Mouse (Mus musculus) hindbrain, embryonic 15.5 days (tissue): ENCODE data around the gene Coro2a. TPM values are rescaled to one million over a fixed set of nuclear protein-coding genes. Genes with fewer than 3 reads are reported as not detected.

Experiments
- ATAC-seq: fragments of 200-750 bp; cut with Nextera tagmentation; 2 replicates; pipeline ENCODE4 v1.8.0; 2017; ENCODE audit warnings: low read depth, moderate number of reproducible peaks, moderate TSS enrichment; ENCODE audit not compliant: low FRiP score
- H3K27ac ChIP-seq: fragments of 300-500 bp; sonication (generic); replicated peaks from 2 replicates; pipeline ENCODE4 v1.5.1; 2015; ENCODE audit warnings: mild to moderate bottlenecking, inconsistent platforms
- H3K27me3 ChIP-seq: fragments of 300-500 bp; sonication (generic); 2 replicates; pipeline ENCODE4 v1.6.1; 2015; ENCODE audit warnings: control low read depth, inconsistent platforms
- H3K36me3 ChIP-seq: fragments of 300-500 bp; sonication (generic); 2 replicates; pipeline ENCODE4 v1.6.1; 2015; ENCODE audit warnings: control low read depth, inconsistent platforms
- H3K4me1 ChIP-seq: fragments of 300-500 bp; sonication (generic); replicated peaks from 2 replicates; pipeline ENCODE4 v1.6.1; 2015; ENCODE audit warnings: control low read depth, inconsistent platforms
- H3K4me2 ChIP-seq: fragments of 300-500 bp; sonication (generic); 2 replicates; pipeline ENCODE4 v1.6.1; 2015; ENCODE audit warnings: moderate library complexity, mild to moderate bottlenecking, inconsistent platforms
- H3K4me3 ChIP-seq: fragments of 300-500 bp; sonication (generic); 2 replicates; pipeline ENCODE4 v1.5.1; 2015; ENCODE audit warnings: mild to moderate bottlenecking, inconsistent platforms
- H3K9ac ChIP-seq: fragments of 300-500 bp; sonication (generic); 2 replicates; pipeline ENCODE4 v1.6.1; 2015; ENCODE audit warnings: inconsistent platforms
- H3K9me3 ChIP-seq: fragments of 300-500 bp; sonication (generic); 2 replicates; pipeline ENCODE4 v1.6.1; 2016; ENCODE audit warnings: control low read depth, inconsistent platforms
- WGBS: fragments of 180-500 bp; shearing (Covaris S2); methylation state at CpG from one replicate; pipeline ENCODE4 v1.1.7; 2015; 5-methylcytosine and 5-hydroxymethylcytosine counted together
- polyA plus RNA-seq: library from polyadenylated mRNA; unstranded; fragments of >200 nt; fragmentation: Nextera tagmentation; extraction: Ambion mirVana; gene quantifications from 2 replicates; pipeline ENCODE4 v1.2.1, GENCODE M21; 2015

The Coro2a gene
- polyA plus RNA-seq, 1 experiment from 2014 or later = 10.5 TPM

DNA sequence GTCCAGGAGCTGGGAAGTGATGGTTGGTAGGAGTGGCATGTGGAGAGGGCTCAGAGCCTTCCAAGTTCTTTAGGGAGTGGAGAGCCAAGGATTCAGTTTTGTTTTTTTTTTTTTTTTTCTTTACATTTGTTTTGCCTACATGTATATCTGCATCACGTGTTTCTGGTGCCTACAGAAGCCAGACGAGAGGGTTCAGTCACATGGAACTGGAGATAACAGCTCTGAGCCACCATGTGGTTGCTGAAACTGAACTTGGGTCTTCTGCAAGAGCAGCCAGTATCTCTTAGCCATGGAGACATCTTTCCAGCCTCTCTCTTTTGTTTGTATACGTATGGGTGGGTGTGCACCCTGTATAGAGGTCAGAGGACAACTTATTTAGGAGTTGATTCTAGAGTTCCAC, 98.1 kb downstream of the Coro2a start:
- no peak overlapping the region for H3K9ac ChIP-seq
- H3K27ac ChIP-seq = no peak overlapping the region
- peaks cover 36% of the 10 kb centered on the region for H3K36me3 ChIP-seq
- H3K27me3 ChIP-seq = peaks cover 3% of the 10 kb centered on the region; the same call in 1 of the 2 replicates
- no peak for ATAC-seq
- no peaks in the 10 kb centered on the region for H3K9me3 ChIP-seq
- 77% methylated on average over 3 of the region's 3 CpGs for WGBS
- no peak overlapping the region for H3K4me3 ChIP-seq
- H3K4me2 ChIP-seq = no peak overlapping the region
- peaks cover 10% of the 10 kb centered on the region for H3K4me1 ChIP-seq

DNA sequence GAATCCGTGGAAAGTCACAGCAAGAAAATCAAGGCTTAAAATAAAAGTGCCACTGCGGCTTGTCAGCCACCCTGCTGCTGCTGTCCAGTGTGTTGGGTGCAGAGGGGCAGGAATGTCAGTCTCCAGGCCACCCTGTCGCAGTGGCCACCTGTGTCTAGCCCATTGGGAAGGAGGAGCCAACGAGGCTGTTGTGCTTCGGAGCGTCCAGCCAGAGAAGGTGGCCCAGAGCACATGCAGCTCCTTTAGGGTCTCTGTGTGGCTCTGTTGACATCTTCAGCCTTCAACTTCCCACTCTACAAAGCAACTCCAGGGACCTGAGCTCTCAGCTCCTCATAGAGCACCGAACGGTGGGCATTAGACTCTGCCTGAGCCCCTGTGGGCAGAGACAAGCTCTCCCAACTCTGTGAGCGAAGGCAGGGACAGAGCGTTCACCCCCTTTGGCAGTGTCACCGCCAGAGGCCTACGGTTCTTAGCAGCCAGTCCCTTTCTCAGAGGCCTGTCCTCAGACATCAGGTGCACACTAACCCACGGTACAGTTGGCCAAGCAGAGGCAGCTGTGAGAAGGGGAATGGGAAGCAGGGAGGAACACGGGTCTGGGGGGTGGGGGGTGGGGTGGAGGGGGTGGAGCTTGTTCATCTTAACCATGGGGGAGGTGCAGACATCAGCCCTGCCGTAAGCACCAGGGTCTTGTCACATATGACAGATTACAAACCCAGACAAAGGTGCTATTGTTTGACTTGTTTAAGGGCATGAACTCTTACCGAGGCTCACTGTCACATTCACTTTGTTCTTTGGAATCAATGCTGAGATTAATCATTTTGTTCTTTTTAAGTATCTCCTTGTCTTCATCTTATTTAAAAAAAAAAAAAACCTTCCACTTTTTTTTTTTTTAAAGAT, 99.1 kb downstream of the Coro2a start:
- H3K27ac ChIP-seq = no peak overlapping the region
- H3K4me1 ChIP-seq = peaks cover 10% of the 10 kb centered on the region
- peaks cover 36% of the 10 kb centered on the region for H3K36me3 ChIP-seq
- no peak overlapping the region for H3K4me2 ChIP-seq
- 47% methylated on average over 16 of the region's 16 CpGs for WGBS
- H3K9me3 ChIP-seq = no peaks in the 10 kb centered on the region
- H3K4me3 ChIP-seq = no peak overlapping the region
- ATAC-seq = no peak
- H3K27me3 ChIP-seq = peaks cover 3% of the 10 kb centered on the region; the same call in 1 of the 2 replicates
- no peak overlapping the region for H3K9ac ChIP-seq

DNA sequence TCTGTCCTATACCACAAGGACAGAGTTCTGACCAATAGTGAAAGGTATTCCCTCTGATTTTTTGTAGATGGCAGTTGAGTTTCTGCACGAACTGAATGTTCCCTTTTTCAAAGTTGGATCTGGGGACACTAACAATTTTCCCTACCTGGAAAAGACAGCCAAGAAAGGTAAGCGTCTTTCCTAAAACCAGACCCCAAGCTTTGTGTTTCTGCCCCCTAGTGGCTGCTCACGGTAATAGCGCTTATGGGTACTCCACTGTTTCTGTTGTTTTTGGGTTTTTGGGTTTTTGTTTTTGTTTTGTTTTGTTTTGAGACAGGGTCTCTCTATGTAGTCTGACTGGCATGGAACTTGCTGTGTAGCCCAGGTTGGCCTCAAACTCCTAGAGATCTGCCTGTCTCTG, 103.0 kb downstream of the Coro2a start:
- ATAC-seq = no peak
- 11% methylated on average over 4 of the region's 4 CpGs for WGBS
- peaks cover 42% of the 10 kb centered on the region for H3K36me3 ChIP-seq

DNA sequence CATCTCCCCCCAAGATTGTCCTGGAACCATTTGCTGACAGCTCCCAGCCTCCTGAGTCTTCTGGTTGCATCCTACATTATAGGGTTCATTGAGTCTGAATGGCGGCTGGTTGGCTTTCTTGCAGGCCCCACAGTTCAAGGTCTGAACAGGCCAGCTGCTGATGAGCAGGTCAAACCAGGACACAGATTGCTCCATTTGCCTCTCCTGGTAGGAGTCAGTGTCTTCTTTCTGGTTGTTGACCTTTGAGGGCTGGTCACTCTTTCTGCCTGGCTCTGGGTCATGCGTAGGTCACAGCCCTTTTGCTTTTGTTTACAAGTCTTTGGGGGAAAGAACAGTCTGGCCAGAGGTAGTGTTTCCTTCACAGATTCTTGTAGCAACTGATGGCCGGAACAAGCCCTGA, 103.5 kb downstream of the Coro2a start:
- Histone ChIP-seq H3K27me3 (peaks cover 3% of the 10 kb centered on the region; the same call in 1 of the 2 replicates), H3K9me3 (no peaks in the 10 kb centered on the region), H3K27ac (no peak overlapping the region), H3K4me2 (no peak overlapping the region), H3K9ac (no peak overlapping the region), H3K4me1 (no peaks in the 10 kb centered on the region), H3K36me3 (peaks cover 43% of the 10 kb centered on the region), H3K4me3 (no peak overlapping the region)
- ATAC-seq = no peak
- WGBS = 46% methylated on average over 3 of the region's 3 CpGs

More for the DNA sequence above, 103.0 kb downstream of the Coro2a start:
- H3K4me3 ChIP-seq = no peak overlapping the region
- H3K9me3 ChIP-seq = no peaks in the 10 kb centered on the region
- no peak overlapping the region for H3K27ac ChIP-seq
- no peak overlapping the region for H3K4me2 ChIP-seq
- no peak overlapping the region for H3K9ac ChIP-seq
- peaks cover 3% of the 10 kb centered on the region; the same call in 1 of the 2 replicates for H3K27me3 ChIP-seq
- no peaks in the 10 kb centered on the region for H3K4me1 ChIP-seq

DNA sequence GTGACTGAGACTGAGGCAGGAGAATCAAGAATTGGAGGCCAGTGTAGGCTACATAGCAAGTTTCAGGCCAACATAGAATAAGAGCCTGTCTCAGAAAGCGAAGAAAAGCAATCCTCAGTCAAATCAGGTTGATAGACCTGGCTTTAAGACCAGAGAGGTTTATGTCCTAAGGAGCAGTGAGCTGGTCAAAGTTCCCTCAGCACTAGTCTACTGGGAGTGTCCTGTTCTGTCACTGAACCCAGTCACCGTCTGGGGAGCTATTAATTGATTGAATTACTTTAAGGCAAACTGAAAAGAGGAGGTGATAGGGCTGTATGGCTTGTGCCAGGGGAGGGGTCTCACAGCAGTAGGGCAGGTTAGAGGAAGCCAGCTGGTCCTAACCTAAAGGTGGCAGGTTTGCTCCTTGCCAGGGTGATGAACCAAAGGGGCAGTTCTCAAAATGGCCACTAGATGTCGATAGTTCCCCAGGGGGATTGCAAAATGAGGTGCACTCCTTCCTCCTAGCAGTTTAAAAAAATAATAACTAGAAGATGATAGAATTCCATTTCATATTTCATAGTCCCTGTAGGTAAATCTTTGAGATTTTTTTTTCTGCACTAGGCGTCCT, 104.6 kb downstream of the Coro2a start:
- Histone ChIP-seq H3K27me3 (peaks cover 3% of the 10 kb centered on the region; the same call in 1 of the 2 replicates), H3K4me1 (no peaks in the 10 kb centered on the region), H3K36me3 (peaks cover 46% of the 10 kb centered on the region; the same call in 1 of the 2 replicates), H3K9ac (no peak overlapping the region), H3K4me2 (no peak overlapping the region), H3K9me3 (no peaks in the 10 kb centered on the region), H3K4me3 (no peak overlapping the region), H3K27ac (no peak overlapping the region)
- peak; percentile 43; the same call in 1 of the 2 replicates for ATAC-seq
- WGBS = 48% methylated on average over 4 of the region's 4 CpGs

DNA sequence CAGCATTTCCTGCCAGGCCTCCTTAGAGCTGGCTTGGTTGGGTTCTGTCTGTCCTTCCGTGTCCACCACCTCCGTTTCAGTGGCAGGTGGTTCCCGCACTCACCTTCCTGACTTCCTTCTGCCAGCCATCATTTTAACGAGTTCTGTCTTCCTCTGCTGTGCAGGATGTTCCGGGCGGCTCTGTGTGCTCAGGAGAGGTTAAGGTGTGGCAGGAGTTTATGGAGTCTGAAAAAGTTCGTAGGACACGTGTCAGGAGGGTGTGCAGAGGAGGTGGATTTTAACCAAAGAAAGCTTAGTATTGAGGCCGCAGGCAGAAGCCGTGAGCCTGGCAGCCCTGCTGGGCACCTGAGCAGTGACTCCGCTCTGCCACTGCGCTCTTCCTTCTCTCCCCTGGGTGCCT, 106.5 kb downstream of the Coro2a start:
- WGBS = 94% methylated on average over 12 of the region's 12 CpGs
- no peak for ATAC-seq
- H3K36me3 ChIP-seq = peaks cover 35% of the 10 kb centered on the region; the same call in 1 of the 2 replicates

DNA sequence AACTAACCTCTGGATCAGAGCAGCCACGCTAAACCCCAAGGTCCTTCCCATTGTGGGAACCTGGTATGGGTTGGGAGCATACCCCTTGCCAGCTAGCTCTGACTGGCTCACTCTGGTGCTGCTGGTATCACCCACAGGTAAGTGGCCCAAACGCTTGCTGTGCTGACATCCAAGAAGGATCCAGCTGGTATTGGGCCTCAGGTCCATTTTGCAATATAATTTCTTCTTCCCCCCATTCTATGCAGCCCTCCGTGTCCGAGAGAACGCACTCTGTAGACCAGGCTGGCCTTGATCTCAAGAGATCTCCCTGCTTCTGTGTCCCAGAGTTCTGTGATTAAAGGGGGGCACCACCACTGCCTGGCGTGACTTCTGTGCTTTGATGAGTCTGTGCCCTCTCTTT, 108.9 kb downstream of the Coro2a start:
- no peaks in the 10 kb centered on the region for H3K27me3 ChIP-seq
- 96% methylated on average over 6 of the region's 6 CpGs for WGBS
- H3K9ac ChIP-seq = no peak overlapping the region
- no peak for ATAC-seq
- no peaks in the 10 kb centered on the region for H3K9me3 ChIP-seq
- peaks cover 11% of the 10 kb centered on the region for H3K4me1 ChIP-seq
- H3K27ac ChIP-seq = no peak overlapping the region
- peaks cover 23% of the 10 kb centered on the region; the same call in 1 of the 2 replicates for H3K36me3 ChIP-seq
- H3K4me2 ChIP-seq = no peak overlapping the region
- H3K4me3 ChIP-seq = no peak overlapping the region

More for the DNA sequence above, 106.5 kb downstream of the Coro2a start:
- Histone ChIP-seq H3K27me3 (peaks cover 3% of the 10 kb centered on the region; the same call in 1 of the 2 replicates), H3K27ac (no peak overlapping the region), H3K4me3 (no peak overlapping the region), H3K9me3 (no peaks in the 10 kb centered on the region), H3K4me1 (0 out of 2 replicates have a peak, but pooled peaks cover under 1% of the 10 kb centered on the region), H3K4me2 (no peak overlapping the region), H3K9ac (no peak overlapping the region)

DNA sequence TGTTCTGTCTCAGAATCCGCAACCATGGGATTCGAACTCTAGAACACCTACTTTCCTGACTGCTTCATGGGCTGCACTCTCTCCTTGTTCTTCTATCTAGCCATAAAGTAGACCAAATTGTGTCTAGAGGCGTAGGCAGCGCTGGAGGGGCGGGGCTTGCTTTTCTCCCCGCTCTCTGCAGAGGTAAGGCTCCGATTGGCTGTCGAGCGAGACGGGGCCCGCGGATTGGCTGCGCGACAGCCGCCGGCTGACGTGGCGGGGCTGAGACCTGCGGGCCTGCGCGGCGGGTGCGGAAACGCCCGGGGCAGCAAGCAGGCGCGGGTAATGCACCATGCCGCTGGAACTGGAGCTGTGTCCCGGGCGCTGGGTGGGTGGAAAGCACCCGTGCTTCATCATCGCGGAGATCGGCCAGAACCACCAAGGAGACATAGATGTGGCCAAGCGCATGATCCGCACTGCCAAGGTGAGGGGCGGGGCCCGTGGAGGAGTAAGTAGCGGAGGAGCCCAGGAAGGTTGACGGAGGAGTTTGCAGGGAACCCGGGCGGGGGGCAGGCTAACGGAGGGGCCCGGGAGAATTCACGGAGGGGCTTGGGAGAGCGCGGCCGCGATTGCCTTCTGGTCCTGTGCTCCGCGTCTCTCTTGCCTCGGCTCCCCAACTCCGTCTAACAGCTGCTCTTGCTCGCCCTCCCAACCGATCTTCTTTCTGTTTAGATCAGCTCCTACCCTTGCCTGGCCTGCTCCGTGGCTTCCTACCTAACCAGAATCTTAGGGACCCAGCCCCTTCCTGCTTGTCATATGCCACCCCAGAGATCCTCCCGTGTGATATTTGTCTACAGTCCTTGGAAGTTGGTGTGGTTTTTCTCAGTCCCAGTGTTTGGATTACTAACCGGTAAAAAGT, 112.7 kb downstream of the Coro2a start, which contains the start of gene Nans:
Nans (plus strand) TSS at position 221 of the 898 bp plus-strand sequence.
- Histone ChIP-seq H3K4me2 (peak within 1 kb of the TSS; percentile 85), H3K27ac (peak within 1 kb of the TSS; percentile 73), H3K4me3 (peak within 1 kb of the TSS; percentile 90), H3K9ac (peak within 1 kb of the TSS; percentile 74), H3K9me3 (no peaks in the 10 kb centered on the region), H3K36me3 (peaks cover 15% of the 10 kb centered on the region; the same call in 1 of the 2 replicates), H3K4me1 (peaks cover 11% of the 10 kb centered on the region), H3K27me3 (no peaks in the 10 kb centered on the region)
- peak; percentile 99 for ATAC-seq
- WGBS = under 1% methylated on average over 58 of the region's 58 CpGs

DNA sequence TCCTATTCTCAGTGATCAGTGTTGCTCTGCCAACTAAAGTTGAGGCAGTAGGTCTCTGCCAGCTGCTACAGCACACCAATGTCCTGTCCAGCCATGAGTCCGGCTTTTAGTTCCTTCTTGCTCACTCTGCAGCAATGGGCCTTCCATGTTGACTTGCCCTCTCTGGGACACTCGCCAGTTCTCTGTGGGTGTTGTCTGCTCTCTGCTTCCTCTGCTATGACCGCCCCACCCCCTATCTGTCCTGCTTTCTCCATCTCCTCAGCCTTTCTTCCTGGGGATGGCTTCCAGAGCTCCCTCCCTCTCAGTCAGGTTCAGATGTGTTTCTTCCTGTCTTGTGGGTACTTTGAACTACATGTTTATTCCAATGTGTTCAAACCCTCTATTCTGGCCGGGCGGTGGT, 114.7 kb downstream of the Coro2a start:
- ATAC-seq = no peak
- no peak overlapping the region for H3K4me3 ChIP-seq
- H3K9me3 ChIP-seq = no peaks in the 10 kb centered on the region
- peaks cover 11% of the 10 kb centered on the region for H3K4me1 ChIP-seq
- H3K27me3 ChIP-seq = no peaks in the 10 kb centered on the region
- no peaks in the 10 kb centered on the region for H3K36me3 ChIP-seq
- H3K9ac ChIP-seq = no peak overlapping the region
- H3K4me2 ChIP-seq = no peak overlapping the region
- H3K27ac ChIP-seq = no peak overlapping the region
- WGBS = 88% methylated on average over 5 of the region's 5 CpGs
